In genomic region chr7:68071749-68072148, GRCm38 (mm10) we compare ENCODE assay signal across 25 mouse cellular contexts.
"Had no signal": no experiment of that assay in that cellular context is flagged by ENCODE, and none has a peak within 500 bp of the region (broad histone marks: within the 10 kb centered on the region; RNA-seq: fewer than 3 reads in every experiment).

No protein-coding gene starts in this region.

- DNase-seq: gastrocnemius, adult 2 months; gastrocnemius, postnatal 10 days; gastrocnemius, postnatal 25 days; heart, adult 18-20 months; heart, postnatal 10 days; heart, postnatal 4 days; kidney, postnatal 4 days; liver; liver, embryonic 13.5 days; liver, postnatal 0 days had no signal

- H3K36me3 ChIP-seq: heart, embryonic 10.5 days; heart, embryonic 12.5 days; hindbrain, embryonic 12.5 days; intestine, embryonic 15.5 days; limb, embryonic 12.5 days; liver, embryonic 13.5 days; liver, embryonic 15.5 days had no signal

- ATAC-seq: hindbrain, embryonic 16.5 days; inflammation-experienced regulatory T-cells, adult 6 months; intestine, embryonic 15.5 days; intestine, postnatal 0 days; liver, postnatal 0 days had no signal

- H3K27ac ChIP-seq: gastrocnemius, adult 2 months; hindbrain, embryonic 10.5 days; hindbrain, embryonic 12.5 days; hindbrain, embryonic 14.5 days; intestine, embryonic 15.5 days; layer of hippocampus, adult 2 months; left cerebral cortex, adult 2 months; limb, embryonic 10.5 days; liver, embryonic 13.5 days; liver, embryonic 15.5 days had no signal

- H3K4me2 ChIP-seq: heart, embryonic 12.5 days; hindbrain, embryonic 12.5 days; hindbrain, embryonic 14.5 days; intestine, embryonic 15.5 days; limb, embryonic 12.5 days; liver, embryonic 11.5 days; liver, embryonic 13.5 days; liver, embryonic 15.5 days had no signal

- H3K27me3 ChIP-seq: heart, embryonic 12.5 days; hindbrain, embryonic 12.5 days; intestine, embryonic 15.5 days; limb, embryonic 12.5 days; liver, embryonic 13.5 days; liver, embryonic 15.5 days had no signal

- H3K9ac ChIP-seq: heart, embryonic 12.5 days; hindbrain, embryonic 12.5 days; hindbrain, embryonic 14.5 days; intestine, embryonic 15.5 days; limb, embryonic 12.5 days; liver, embryonic 13.5 days; liver, embryonic 15.5 days; liver, postnatal 0 days had no signal

- H3K9me3 ChIP-seq: heart, embryonic 10.5 days; heart, embryonic 12.5 days; hindbrain, embryonic 10.5 days; hindbrain, embryonic 12.5 days; intestine, embryonic 15.5 days; limb, embryonic 10.5 days; limb, embryonic 12.5 days; liver, embryonic 13.5 days; liver, embryonic 15.5 days had no signal

- H3K4me3 ChIP-seq: gastrocnemius, adult 2 months; heart, embryonic 10.5 days; heart, embryonic 12.5 days; hindbrain, embryonic 10.5 days; hindbrain, embryonic 12.5 days; intestine, embryonic 15.5 days; layer of hippocampus, adult 2 months; left cerebral cortex, adult 2 months; limb, embryonic 10.5 days; limb, embryonic 12.5 days; liver, embryonic 13.5 days; liver, embryonic 15.5 days had no signal
